Mouse (Mus musculus) kidney, embryonic 16.5 days (tissue): ENCODE data around the gene Prm1. TPM values are rescaled to one million over a fixed set of nuclear protein-coding genes. Genes with fewer than 3 reads are reported as not detected.

Source experiments
- ATAC-seq: fragments of 200-750 bp; cut with Nextera tagmentation; 2 replicates; pipeline ENCODE4 v1.8.0; 2017; ENCODE audit warnings: moderate TSS enrichment; ENCODE audit not compliant: low FRiP score, low TSS enrichment
- H3K27ac ChIP-seq: fragments of 300-500 bp; sonication (generic); 2 replicates; pipeline ENCODE4 v1.5.1; 2014; ENCODE audit warnings: low read length
- H3K27me3 ChIP-seq: fragments of 300-500 bp; sonication (generic); 2 replicates; pipeline ENCODE4 v1.6.1; 2014; ENCODE audit warnings: low read length, control low read depth, mixed read lengths; ENCODE audit not compliant: insufficient read depth
- H3K36me3 ChIP-seq: fragments of 300-500 bp; sonication (generic); 2 replicates; pipeline ENCODE4 v1.6.1; 2014; ENCODE audit warnings: low read length, control low read depth, mixed read lengths; ENCODE audit not compliant: insufficient read depth
- H3K4me1 ChIP-seq: fragments of 300-500 bp; sonication (generic); 2 replicates; pipeline ENCODE4 v1.6.1; 2014; ENCODE audit warnings: low read length, control low read depth, mixed read lengths; ENCODE audit not compliant: insufficient read depth
- H3K4me2 ChIP-seq: fragments of 300-500 bp; sonication (generic); replicated peaks from 2 replicates; pipeline ENCODE4 v1.6.1; 2014; ENCODE audit warnings: low read depth, low read length
- H3K4me3 ChIP-seq: fragments of 300-500 bp; sonication (generic); 2 replicates; pipeline ENCODE4 v1.5.1; 2014; ENCODE audit warnings: mild to moderate bottlenecking, low read length
- H3K9ac ChIP-seq: fragments of 300-500 bp; sonication (generic); replicated peaks from 2 replicates; pipeline ENCODE4 v1.6.1; 2014; ENCODE audit warnings: low read length
- H3K9me3 ChIP-seq: fragments of 300-500 bp; sonication (generic); 2 replicates; pipeline ENCODE4 v1.6.1; 2016; ENCODE audit warnings: low read length, control low read depth
- WGBS: fragments of 180-500 bp; shearing (Covaris S2); extraction: QIAGEN DNeasy Blood & Tissue Kit; methylation state at CpG from one replicate; pipeline ENCODE4 v1.1.7; 2014; 5-methylcytosine and 5-hydroxymethylcytosine counted together
- polyA plus RNA-seq: library from polyadenylated mRNA; unstranded; fragments of >200 nt; fragmentation: Nextera tagmentation; extraction: Ambion mirVana; gene quantifications from 2 replicates; pipeline ENCODE4 v1.2.1, GENCODE M21; 2015

Gene Prm1
- polyA plus RNA-seq, 1 experiment from 2014 or later = not detected

- no peak for ATAC-seq
- H3K36me3 ChIP-seq = no peaks in the 10 kb centered on the region
- no peaks in the 10 kb centered on the region for H3K9me3 ChIP-seq
- 80% methylated on average over 4 of the region's 4 CpGs for WGBS
- no peak overlapping the region for H3K4me3 ChIP-seq
- peaks cover 22% of the 10 kb centered on the region for H3K4me1 ChIP-seq
- no peak overlapping the region for H3K4me2 ChIP-seq
- H3K27me3 ChIP-seq = no peaks in the 10 kb centered on the region
- H3K9ac ChIP-seq = no peak overlapping the region
- no peak overlapping the region for H3K27ac ChIP-seq
Observed at GRCm38 (mm10) chr16:10774726-10775125, 30.9 kb downstream of the Prm1 start.

- no peak for ATAC-seq
- 81% methylated on average over 8 of the region's 8 CpGs for WGBS
Observed at GRCm38 (mm10) chr16:10773543-10773942, 32.1 kb downstream of the Prm1 start.

GRCm38 (mm10) chr16:10771769-10772510 is 33.7 kb downstream of the Prm1 start:
- Histone ChIP-seq H3K4me1 (peaks cover 20% of the 10 kb centered on the region), H3K27ac (no peak overlapping the region), H3K4me2 (no peak overlapping the region), H3K27me3 (no peaks in the 10 kb centered on the region), H3K4me3 (no peak overlapping the region), H3K9ac (no peak overlapping the region), H3K9me3 (no peaks in the 10 kb centered on the region), H3K36me3 (no peaks in the 10 kb centered on the region)
- no peak for ATAC-seq
- 66% methylated on average over 19 of the region's 19 CpGs for WGBS

More at GRCm38 (mm10) chr16:10773543-10773942, 32.1 kb downstream of the Prm1 start:
- H3K36me3 ChIP-seq = no peaks in the 10 kb centered on the region
- no peaks in the 10 kb centered on the region for H3K9me3 ChIP-seq
- no peak overlapping the region for H3K27ac ChIP-seq
- no peak overlapping the region for H3K9ac ChIP-seq
- peaks cover 26% of the 10 kb centered on the region for H3K4me1 ChIP-seq
- no peak overlapping the region for H3K4me3 ChIP-seq
- H3K27me3 ChIP-seq = no peaks in the 10 kb centered on the region
- H3K4me2 ChIP-seq = no peak overlapping the region

GRCm38 (mm10) chr16:10770531-10771325 is 34.9 kb downstream of the Prm1 start:
- no peaks in the 10 kb centered on the region for H3K36me3 ChIP-seq
- no peak overlapping the region for H3K4me2 ChIP-seq
- no peak overlapping the region for H3K27ac ChIP-seq
- H3K9me3 ChIP-seq = no peaks in the 10 kb centered on the region
- no peak for ATAC-seq
- no peaks in the 10 kb centered on the region for H3K27me3 ChIP-seq
- 37% methylated on average over 4 of the region's 4 CpGs for WGBS
- H3K9ac ChIP-seq = no peak overlapping the region
- H3K4me1 ChIP-seq = peaks cover 12% of the 10 kb centered on the region
- no peak overlapping the region for H3K4me3 ChIP-seq

GRCm38 (mm10) chr16:10769661-10770060 is 36.0 kb downstream of the Prm1 start:
- Histone ChIP-seq H3K4me3 (no peak overlapping the region), H3K9ac (no peak overlapping the region), H3K9me3 (no peaks in the 10 kb centered on the region), H3K27ac (no peak overlapping the region), H3K36me3 (no peaks in the 10 kb centered on the region), H3K4me2 (no peak overlapping the region), H3K4me1 (peaks cover 12% of the 10 kb centered on the region), H3K27me3 (no peaks in the 10 kb centered on the region)
- ATAC-seq = no peak
- WGBS = 52% methylated on average over 2 of the region's 2 CpGs

- Histone ChIP-seq H3K27ac (no peak overlapping the region), H3K9me3 (no peaks in the 10 kb centered on the region), H3K27me3 (no peaks in the 10 kb centered on the region), H3K36me3 (no peaks in the 10 kb centered on the region), H3K4me2 (no peak overlapping the region), H3K4me3 (no peak overlapping the region), H3K9ac (no peak overlapping the region), H3K4me1 (peaks cover 12% of the 10 kb centered on the region)
- ATAC-seq = peak; percentile 19; the same call in 1 of the 2 replicates
- 45% methylated on average over 9 of the region's 9 CpGs for WGBS
Observed at GRCm38 (mm10) chr16:10768821-10769220, 36.8 kb downstream of the Prm1 start.

- Histone ChIP-seq H3K27me3 (no peaks in the 10 kb centered on the region), H3K4me3 (no peak overlapping the region), H3K9ac (no peak overlapping the region), H3K27ac (no peak overlapping the region), H3K36me3 (no peaks in the 10 kb centered on the region), H3K4me1 (peaks cover 12% of the 10 kb centered on the region), H3K9me3 (no peaks in the 10 kb centered on the region), H3K4me2 (no peak overlapping the region)
- 51% methylated on average over 4 of the region's 4 CpGs for WGBS
- no peak for ATAC-seq
Observed at GRCm38 (mm10) chr16:10767158-10767557, 38.5 kb downstream of the Prm1 start.

GRCm38 (mm10) chr16:10764323-10764722 is 41.3 kb downstream of the Prm1 start:
- H3K9me3 ChIP-seq = no peaks in the 10 kb centered on the region
- ATAC-seq = no peak; the same call in 1 of the 2 replicates
- no peaks in the 10 kb centered on the region for H3K27me3 ChIP-seq
- H3K4me3 ChIP-seq = no peak overlapping the region
- no peak overlapping the region for H3K4me2 ChIP-seq
- peaks cover 4% of the 10 kb centered on the region; the same call in 1 of the 2 replicates for H3K4me1 ChIP-seq
- no peaks in the 10 kb centered on the region for H3K36me3 ChIP-seq
- H3K9ac ChIP-seq = no peak overlapping the region
- 34% methylated on average over 2 of the region's 2 CpGs for WGBS
- H3K27ac ChIP-seq = no peak overlapping the region

- no peak overlapping the region for H3K4me3 ChIP-seq
- no peak overlapping the region for H3K4me2 ChIP-seq
- peaks cover under 1% of the 10 kb centered on the region; the same call in 1 of the 2 replicates for H3K4me1 ChIP-seq
- no peaks in the 10 kb centered on the region for H3K27me3 ChIP-seq
- no peak for ATAC-seq
- no peaks in the 10 kb centered on the region for H3K9me3 ChIP-seq
- 49% methylated on average over 6 of the region's 6 CpGs for WGBS
- H3K36me3 ChIP-seq = no peaks in the 10 kb centered on the region
- no peak overlapping the region for H3K27ac ChIP-seq
- H3K9ac ChIP-seq = no peak overlapping the region
Observed at GRCm38 (mm10) chr16:10763540-10764264, 41.9 kb downstream of the Prm1 start.
